ENCODE assay signal across 17 mouse cellular contexts in the genomic region with DNA sequence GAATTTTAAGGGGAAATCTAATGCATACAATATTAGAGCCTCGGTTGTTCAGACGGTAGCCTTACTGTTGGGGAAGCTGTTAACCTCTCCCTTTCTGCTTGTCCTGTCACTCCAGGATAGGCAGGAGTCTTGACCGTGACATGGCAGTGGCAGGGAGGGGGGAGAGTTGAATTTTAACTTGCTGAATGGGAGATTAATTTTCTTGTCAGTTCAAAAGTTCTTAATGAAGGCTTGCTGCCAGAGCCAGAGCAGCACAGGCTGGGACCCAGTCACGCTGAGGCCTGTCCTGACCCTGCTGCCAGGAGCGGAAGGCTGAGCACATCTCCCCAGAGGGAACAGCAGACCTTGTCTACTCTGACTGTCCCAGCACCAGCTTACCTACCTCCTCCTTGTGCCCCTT. TPM values are rescaled to one million over a fixed set of nuclear protein-coding genes. Genes with fewer than 3 reads are reported as not detected.
DNase-seq lines count a peak whose midpoint lies in the region; ATAC-seq lines count a peak whose summit lies in the region.
"Had no signal": no experiment of that assay in that cellular context is flagged by ENCODE, and none has a peak within 500 bp of the region (broad histone marks: within the 10 kb centered on the region; RNA-seq: fewer than 3 reads in every experiment).

No protein-coding gene starts in this region.

- no peak overlapping the region for H3K27ac ChIP-seq in midbrain, embryonic 11.5 days (ENCODE audit: low read depth, low read length)
- H3K27ac ChIP-seq: left cerebral cortex, adult 2 months; liver, embryonic 13.5 days; midbrain, embryonic 15.5 days; neural tube, embryonic 12.5 days had no signal

- H3K4me1 ChIP-seq in midbrain, embryonic 11.5 days (ENCODE audit: control insufficient read depth, insufficient read depth, low read length), result no peaks in the 10 kb centered on the region
- H3K4me1 ChIP-seq: liver, embryonic 13.5 days; midbrain, embryonic 15.5 days had no signal

- H3K4me3 ChIP-seq in midbrain, embryonic 11.5 days (ENCODE audit: low read depth, low read length), result no peak overlapping the region
- H3K4me3 ChIP-seq: left cerebral cortex, adult 2 months; liver, embryonic 13.5 days; midbrain, embryonic 15.5 days; neural tube, embryonic 12.5 days had no signal

- no peak overlapping the region for H3K4me2 ChIP-seq in midbrain, embryonic 11.5 days
- H3K4me2 ChIP-seq: liver, embryonic 13.5 days; midbrain, embryonic 15.5 days; neural tube, embryonic 12.5 days had no signal

- WGBS in midbrain, embryonic 11.5 days, result 52% methylated on average over 5 of the region's 5 CpGs

- no peaks in the 10 kb centered on the region for H3K9me3 ChIP-seq in midbrain, embryonic 11.5 days (ENCODE audit: control insufficient read depth, low read length)
- H3K9me3 ChIP-seq: liver, embryonic 13.5 days; midbrain, embryonic 15.5 days; neural tube, embryonic 12.5 days had no signal

- no peaks in the 10 kb centered on the region for H3K36me3 ChIP-seq in midbrain, embryonic 11.5 days (ENCODE audit: control insufficient read depth, insufficient read depth, low read length)
- H3K36me3 ChIP-seq: liver, embryonic 13.5 days; midbrain, embryonic 15.5 days; neural tube, embryonic 12.5 days had no signal

- no peaks in the 10 kb centered on the region for H3K27me3 ChIP-seq in midbrain, embryonic 11.5 days (ENCODE audit: control insufficient read depth, insufficient read depth, low read length)
- H3K27me3 ChIP-seq: liver, embryonic 13.5 days; midbrain, embryonic 15.5 days; neural tube, embryonic 12.5 days had no signal

- peak; percentile 37 for DNase-seq in urinary bladder, postnatal 14 days (ENCODE audit: low spot score)
- no peak for DNase-seq in urinary bladder, adult 18-20 months (ENCODE audit: low spot score in 2 of 2)
- DNase-seq in kidney, adult 18-20 months, result peak; percentile 54
- DNase-seq in kidney, postnatal 36 days, result peak; percentile 70 to 83
- DNase-seq in thymus, postnatal 10 days (ENCODE audit: low spot score in 2 of 2), result no peak
- DNase-seq in cerebellum, postnatal 36 days, result no peak
- DNase-seq in thymus, postnatal 25 days, result no peak
- no peak for DNase-seq in midbrain, embryonic 11.5 days (ENCODE audit: low spot score, missing footprints)
- DNase-seq: cerebellum, adult 9-11 months; heart, postnatal 36 days; liver, embryonic 13.5 days; lung, postnatal 14 days; spleen, adult 18-20 months; thymus, postnatal 14 days had no signal

- no peak overlapping the region for H3K9ac ChIP-seq in midbrain, embryonic 11.5 days (ENCODE audit: low read length)
- H3K9ac ChIP-seq: liver, embryonic 13.5 days; midbrain, embryonic 15.5 days; neural tube, embryonic 12.5 days had no signal

- ATAC-seq in midbrain, embryonic 11.5 days (ENCODE audit: low FRiP score), result no peak
- ATAC-seq: midbrain, embryonic 15.5 days had no signal

RNA-seq across cellular contexts. Expression of gene Cenpf, which starts 19.5 kb away (rescaled TPM):
- 135 and 140 TPM in 2 replicates for polyA plus RNA-seq in midbrain, embryonic 11.5 days (2014; fragmentation: Nextera tagmentation; extraction: Ambion mirVana)

RNA-seq across cellular contexts. Expression of gene Ptpn14, which starts 20.6 kb away (rescaled TPM):
- polyA plus RNA-seq in midbrain, embryonic 11.5 days (2014; fragmentation: Nextera tagmentation; extraction: Ambion mirVana), result 4.3 TPM in 2 replicates

Comparison
In these comparisons a context has a peak if more than half of its experiments do, and no peak if none do; other contexts are left out.
1. DNase-seq: peak in urinary bladder, postnatal 14 days (single experiment), kidney, adult 18-20 months (single experiment) and kidney, postnatal 36 days (2 of 2); none in urinary bladder, adult 18-20 months (0 of 2), thymus, postnatal 10 days (0 of 2), cerebellum, postnatal 36 days (0 of 2), thymus, postnatal 25 days (single experiment) and midbrain, embryonic 11.5 days (single experiment).